Mouse (Mus musculus): ENCODE results near the gene Kcnj8.
A peak's percentile ranks its signal among the peaks of the same experiment; 100 is the strongest.
"Not testable (repeated sequence)": the region's sequence is repeated elsewhere in the genome, so short reads cannot be mapped to it uniquely, and the experiment has no call there.

Kcnj8 gene

DNA sequence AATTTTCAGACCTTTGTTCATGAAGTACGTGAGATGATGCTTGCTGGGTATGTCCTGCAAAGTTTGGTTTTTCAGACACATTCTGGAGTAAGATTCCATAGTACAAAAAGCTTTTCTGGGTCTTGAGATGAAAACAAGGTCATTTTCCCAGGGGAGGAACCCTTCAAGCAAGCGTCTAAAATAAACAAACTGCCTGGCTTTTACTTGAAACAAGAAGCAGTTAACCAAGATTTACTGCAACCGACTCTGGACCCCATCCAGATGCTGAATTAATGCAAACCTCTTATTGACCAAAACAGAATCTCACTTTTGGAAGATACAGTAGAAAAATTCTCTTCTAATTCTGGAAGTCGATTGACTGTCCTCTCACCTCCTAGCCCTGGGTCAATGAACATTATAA lies 20.5 kb downstream of the Kcnj8 start:
- no peak for DNase-seq (ENCODE audit: low read depth, low spot score)

DNA sequence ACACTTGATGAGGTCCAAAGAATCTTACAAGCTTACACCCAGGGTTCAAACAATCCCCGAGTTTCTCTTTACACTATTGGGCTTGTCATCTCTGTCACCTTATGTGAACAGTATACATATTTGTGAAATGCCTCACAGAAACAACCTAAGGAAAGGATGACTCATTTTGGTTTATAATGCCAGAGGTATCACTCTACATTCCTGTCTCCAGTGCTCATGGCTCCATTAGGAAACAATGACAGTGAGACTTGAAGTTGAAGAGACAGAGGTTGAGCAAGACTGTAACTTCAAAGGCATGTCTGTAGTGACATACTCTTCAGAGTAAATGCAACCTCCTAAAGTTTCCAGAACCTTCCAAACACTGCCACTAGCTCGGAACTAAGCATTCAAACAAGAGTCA lies 23.0 kb downstream of the Kcnj8 start:
- DNase-seq (ENCODE audit: low read depth, low spot score) = no peak

DNA sequence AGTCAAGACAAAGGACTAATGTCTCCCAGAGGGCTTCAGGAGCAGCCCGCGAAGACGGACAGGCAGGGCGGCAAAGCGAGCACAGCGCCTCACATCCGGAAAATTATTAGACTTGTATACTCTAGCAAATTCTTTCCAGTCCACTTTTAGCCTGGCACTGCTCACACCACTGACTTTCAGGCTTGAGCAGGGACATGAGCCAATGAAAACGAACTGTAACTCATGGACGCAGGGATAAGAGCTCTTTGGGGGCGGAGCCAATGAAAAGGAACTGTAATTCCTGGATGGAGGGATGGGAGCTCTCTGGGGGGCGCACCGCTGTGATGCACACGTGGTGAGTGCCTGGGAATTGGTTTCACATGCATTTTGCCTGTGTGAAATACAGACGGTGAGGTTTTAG lies 26.3 kb downstream of the Kcnj8 start:
- peak; percentile 20 for DNase-seq (ENCODE audit: low read depth, low spot score)

DNA sequence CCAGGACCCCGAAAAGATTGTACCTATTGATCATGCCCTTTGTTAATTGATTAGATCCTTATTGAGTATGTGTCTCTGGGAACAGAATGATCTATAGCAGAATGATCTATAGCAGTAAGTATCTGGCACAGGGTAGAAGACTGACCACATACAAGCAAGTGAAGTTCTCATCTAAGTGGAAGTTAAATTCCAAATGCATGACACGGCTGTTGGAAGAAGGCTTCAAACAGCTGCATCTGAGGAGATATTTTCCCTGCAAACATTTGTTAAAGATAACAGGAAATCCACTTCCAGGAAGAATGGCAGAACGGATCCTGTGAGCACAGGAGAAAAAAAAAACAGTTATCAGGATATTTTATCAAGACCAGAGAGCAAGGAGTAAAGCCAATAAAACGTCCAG lies 27.8 kb downstream of the Kcnj8 start:
- DNase-seq (ENCODE audit: low read depth, low spot score) = no peak

DNA sequence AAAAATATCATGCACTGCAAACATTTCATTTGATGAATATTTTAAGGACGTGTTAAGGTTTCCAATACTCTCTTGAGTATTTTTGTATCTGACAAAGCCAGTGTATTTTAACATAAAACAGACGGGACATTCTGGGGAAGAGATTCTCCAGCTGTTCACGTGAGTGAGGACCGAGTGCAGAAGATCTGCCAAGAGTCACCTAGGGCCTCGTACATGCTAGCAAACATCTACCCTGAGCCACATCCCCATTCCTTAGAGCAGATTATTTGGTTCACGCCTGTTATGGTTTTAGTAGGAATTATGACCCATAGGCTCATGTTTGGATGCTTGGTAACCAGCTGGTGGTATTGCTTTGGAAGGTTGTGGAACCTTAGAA lies 28.6 kb downstream of the Kcnj8 start:
- no peak for DNase-seq (ENCODE audit: low read depth, low spot score)

DNA sequence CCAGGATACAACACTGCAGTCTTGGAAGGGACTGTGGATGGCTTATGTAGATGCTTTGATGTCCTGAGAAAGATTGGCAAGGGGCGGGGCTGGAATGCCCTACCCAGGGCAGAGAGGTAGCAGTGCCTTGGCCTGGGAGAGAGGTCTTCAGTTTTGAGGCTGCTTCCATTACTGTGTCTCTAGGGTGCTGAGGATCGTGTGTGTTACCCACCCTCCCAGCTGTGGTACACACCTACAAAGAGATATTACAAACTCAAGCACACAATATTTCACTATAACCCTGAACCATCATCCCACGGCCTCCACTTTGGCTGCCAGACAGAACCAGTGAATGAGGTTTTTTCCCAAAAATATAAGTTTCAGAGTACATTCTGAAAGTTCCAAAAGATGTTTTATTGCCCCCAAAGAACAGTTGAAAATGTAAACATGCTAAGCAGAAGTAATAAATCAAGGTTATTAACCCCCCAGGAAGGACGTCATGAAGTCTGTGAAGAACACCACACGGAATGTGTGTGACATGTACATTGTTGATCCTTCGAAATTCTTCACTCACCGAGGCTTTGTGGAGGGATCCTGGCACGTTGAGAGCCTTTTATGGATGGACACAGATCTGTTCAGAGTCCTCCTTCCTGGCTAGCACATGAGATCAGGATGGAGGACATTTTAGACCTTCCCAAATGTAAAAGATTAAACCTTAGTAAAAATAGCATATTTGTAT lies 29.2 kb downstream of the Kcnj8 start:
- no peak for DNase-seq (ENCODE audit: low read depth, low spot score)

DNA sequence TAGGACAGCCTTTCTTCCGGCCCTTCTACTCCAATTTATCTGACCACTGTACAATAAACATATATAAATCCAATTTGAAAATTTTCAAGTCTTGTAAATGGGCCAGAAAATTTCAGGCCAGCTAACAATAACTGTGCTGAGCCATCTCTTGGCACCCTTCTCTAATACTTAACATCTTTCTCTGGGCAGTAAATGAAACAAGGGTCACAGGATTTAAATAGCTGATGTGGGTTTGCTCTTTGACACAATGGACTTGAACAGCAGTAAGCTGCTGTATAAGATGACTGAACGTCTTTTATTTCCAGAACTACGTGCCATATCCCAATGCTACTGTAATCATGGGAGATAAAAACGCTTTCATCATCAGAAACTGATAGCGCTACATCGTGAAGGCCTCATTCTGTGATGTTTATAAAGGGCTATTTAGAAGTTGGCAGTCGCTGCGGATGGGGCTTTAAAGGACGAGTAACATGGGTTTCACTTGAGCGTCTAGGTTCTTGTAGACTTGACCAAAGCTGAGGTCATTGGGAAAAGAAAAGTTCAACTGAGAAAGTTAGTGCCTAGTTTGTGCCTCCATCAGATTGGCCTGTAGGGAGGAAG lies 30.8 kb downstream of the Kcnj8 start:
- no peak for DNase-seq (ENCODE audit: low read depth, low spot score)

DNA sequence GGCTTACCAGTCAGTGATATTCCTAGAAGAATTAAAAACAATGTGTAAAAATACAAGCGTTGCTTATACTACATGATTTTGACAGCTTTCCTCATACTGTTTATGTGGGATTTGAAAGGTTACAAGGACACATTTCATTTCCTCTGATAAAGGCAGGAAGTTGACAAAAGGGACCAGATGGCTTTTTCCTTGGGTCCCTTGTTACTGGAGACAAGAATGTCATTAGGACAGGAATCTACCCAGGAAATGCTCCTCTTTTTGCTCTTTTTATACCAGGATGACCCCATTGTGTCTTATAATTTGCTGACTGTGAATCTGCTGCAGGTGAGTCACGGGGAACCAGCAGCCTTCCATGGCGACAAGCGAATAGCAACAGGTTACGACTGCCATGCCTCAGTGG lies 31.3 kb downstream of the Kcnj8 start:
- no peak for DNase-seq (ENCODE audit: low read depth, low spot score)

DNA sequence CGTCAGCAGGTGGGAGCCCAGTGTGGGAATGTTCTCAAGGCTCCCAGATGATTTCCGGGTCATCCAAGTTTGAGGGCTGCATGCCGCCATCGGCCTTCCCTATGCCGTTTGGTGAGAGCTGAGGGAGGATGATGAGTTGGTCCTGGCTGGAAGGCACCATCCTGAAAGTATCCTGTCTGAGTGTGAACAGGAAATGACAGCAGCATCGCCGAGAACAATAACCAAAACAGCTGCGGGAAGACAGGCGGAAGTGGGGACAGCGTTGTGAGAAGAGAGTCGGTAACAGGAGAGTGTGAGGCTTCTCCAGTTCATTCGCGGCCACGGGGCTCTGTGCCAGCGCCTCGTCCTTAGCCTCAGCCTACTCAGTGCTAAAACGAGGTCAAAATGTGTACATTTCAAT lies 32.9 kb downstream of the Kcnj8 start:
- DNase-seq (ENCODE audit: low read depth, low spot score) = no peak

DNA sequence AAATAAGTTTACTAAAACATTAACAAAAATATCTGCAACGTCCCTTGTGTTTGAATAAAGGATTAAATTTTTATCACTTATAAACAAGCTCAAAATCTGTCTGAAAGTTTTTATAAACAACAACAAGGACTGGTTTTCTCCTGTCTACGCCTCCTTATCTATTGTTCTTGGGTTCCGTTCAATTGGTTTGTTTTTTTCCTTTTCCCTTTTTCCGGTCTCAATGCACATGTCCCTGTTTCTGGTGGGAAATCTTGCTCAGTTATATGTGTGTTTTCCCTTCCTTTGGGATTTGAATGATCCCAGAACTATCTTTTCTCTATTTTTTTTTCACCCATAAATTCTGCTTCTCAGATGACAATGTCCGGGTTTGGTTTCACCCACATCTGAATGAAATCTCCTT lies 38.0 kb downstream of the Kcnj8 start:
- no peak for DNase-seq (ENCODE audit: low read depth, low spot score)

DNA sequence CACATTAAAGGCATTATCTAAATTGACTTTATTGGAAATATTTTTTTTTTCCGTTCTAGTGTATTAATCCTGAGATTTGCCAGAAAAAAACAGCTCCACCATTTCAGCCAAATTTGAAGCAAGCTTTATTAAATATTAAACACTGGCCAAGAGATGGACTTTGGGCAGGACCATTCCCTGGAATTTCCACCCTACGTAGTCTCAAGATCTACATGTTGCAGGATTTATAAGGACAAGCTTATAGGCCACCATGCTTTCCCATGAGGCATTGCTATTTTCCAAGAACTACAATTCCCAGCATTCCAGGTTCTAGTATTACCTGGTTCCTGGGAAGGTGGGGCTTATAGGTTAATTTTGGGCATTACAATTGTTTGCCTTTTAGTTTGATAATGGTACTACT lies 38.7 kb downstream of the Kcnj8 start:
- DNase-seq (ENCODE audit: low read depth, low spot score) = no peak

DNA sequence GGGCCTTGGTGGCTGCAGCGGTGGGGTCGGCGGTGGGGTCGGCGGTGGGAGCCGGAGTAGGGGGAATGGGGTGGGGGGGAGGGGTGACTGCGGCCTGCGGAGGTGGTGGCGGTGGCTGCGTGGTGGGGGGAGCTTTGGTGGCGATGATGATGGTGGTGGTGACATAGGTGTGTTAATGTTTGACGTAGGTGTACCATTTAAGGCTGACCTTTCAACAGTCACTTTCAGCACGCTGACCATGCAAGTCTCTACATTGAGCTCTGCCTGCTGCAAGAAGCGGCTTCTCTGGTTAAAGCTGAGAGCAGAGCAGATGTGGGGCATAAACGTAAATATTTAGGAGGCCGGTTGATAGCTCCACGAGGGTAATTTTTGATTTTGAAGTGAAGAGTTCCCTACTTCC lies 39.3 kb downstream of the Kcnj8 start:
- no peak for DNase-seq (ENCODE audit: low read depth, low spot score)

DNA sequence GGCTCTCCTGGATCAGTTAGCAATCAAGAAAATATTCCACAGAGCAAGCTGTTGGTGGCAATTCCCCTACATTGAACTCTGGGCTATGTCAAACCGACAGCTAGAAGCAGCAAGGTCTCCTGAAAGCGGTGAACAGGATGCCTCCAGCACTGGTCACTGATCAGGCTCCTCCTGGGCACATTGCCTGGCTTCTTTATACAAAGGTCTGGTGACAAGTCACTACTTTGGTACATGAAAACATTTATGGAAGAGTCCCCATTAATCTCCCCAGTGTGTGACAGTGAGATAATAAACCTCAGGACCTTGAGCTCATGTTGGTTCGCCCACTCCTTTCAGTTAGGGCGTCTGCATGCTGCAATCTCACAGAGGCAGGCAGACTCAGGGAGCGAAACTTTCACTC lies 41.0 kb downstream of the Kcnj8 start:
- DNase-seq (ENCODE audit: low read depth, low spot score) = no peak

DNA sequence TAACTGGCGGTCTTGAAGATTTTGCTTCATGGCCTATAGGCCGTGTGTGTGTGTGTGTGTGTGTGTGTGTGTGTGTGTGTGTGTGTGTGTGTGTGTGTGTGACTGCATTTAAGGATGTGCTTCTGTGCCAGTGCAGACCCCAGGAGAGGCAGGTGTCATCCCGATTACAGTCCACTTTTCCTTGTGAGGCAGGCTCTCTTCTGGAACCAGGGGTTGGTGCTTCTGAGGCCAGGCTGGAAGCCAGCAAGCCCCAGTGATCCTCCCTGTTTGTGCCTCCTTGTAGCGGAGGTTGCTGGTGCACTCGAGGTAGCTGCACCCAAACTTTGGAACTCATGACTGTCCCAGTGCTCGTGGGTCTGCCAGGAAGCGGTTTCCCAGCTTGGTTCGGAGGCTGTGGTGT lies 41.7 kb downstream of the Kcnj8 start:
- DNase-seq (ENCODE audit: low read depth, low spot score) = no peak

DNA sequence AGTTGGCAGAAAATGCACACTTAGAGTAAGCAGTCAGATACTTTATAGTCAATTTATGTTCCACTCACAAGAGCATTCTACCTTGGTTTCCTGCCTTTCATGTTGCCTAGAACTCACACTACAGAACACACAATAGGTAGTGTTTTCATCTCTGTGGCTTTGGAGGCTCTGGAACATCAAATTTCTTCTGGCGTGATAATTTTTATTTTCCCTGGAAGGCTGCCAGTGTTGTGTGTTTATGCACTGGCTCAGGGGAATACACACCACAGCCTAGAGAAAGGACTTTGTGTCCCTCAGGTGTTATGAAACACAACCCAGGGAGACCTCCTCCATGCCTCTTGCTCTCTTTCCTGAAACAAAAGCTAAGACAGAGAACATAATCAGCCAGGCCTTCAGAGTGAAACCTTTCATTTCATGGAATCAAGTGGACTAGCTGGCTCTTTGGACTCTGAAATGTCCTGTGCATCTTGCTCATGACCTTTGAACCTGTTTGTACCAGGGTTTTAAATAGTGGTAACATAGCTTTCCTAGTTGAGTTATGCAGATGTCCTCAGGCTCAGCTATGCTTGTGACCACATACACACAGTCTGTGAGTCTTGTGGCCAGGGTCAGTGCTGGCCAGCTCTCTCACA lies 43.4 kb downstream of the Kcnj8 start:
- DNase-seq (ENCODE audit: low read depth, low spot score) = no peak

DNA sequence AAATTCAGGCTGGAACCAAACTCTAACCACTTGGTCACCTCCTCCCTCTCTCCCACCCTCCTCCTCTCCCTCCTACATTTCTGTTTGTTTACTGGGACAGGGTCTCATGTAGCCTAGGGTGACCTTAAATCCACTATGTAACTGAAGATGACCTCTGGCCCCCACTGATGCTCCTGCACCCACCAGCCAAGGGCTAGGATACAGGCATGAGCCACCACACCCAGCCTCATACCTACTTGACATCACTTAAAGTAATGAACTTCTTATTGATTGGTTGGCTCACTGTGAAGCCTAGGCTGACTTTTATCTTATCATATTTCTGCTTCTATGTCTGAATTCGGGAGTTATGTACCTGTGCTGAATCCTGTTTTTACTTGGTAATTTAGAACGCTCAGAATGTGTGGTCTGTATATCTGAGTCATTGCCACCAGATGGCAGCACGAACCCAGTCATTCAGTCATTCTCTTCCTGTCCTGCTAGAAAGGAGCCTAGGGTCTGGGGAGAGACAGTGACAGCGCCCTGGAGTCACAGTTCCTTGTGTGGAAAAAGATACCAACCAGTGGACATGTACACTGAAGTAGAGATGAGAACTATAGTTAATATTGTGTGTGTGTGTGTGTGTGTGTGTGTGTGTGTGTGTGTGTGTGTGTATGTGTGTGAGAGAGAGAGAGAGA lies 46.6 kb downstream of the Kcnj8 start:
- DNase-seq (ENCODE audit: low read depth, low spot score) = peak; percentile 72

DNA sequence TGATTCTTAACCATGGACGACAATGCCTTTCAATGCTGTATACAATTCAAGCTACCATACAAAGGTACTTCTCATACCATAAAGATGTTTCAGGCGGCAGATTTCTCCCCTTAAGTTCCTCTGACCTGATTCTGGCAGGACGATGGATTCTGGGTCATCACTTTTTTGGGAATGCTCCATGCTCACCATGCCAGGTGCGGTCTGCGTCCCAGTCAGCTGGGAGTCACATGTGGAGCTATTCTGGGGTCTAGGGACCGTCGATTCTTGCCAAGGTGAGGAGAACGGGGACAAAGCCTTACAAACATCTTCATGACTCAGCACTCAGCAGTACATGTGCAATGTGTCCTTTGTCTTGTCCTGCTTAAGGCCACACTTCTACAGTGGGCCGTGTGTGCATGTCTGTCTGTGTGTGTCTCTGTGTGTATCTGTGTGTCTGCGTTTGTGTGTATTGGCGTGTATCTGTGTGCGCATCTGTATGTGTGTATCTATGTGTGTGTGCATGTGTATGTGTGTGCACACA lies 49.8 kb downstream of the Kcnj8 start:
- DNase-seq (ENCODE audit: low read depth, low spot score) = no peak

DNA sequence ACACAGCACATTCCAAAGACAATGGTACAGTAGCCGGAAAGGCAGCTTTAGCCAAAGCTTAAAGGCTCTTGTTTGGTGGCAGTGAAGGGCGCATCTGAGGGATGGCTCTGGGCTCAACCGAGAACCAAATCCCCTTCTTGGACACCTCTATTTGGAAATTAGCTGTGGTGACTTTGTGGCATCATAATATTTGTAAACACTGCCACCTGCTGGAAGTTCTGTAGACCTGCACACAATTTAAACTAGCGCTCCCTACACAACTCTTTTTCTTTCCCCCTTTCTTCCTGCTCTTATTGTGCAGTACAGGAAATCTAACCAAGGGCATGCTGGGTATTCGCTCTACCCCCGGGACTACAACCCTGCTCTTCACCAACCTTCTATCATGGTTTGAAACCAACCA lies 52.3 kb downstream of the Kcnj8 start:
- peak; percentile 77 for DNase-seq (ENCODE audit: low read depth, low spot score)

DNA sequence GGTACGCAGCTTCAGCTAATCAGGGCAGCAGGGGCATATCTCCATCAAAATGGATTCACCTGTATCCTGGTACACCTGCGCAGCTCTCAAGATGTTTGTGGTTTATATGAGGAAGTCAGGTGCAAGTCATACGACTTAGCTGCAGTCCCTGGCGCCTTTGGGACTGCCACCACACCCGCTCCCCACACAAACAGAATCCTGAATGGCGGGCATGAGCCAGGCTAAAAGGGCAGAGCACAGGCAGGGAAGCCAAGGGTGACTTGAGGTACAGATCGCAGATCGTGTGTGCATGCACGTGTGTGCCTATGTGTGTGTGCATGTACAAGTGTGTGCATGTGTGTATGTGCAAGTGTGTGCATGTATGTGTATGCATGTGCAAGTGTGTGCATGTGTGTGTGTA lies 56.0 kb downstream of the Kcnj8 start:
- DNase-seq (ENCODE audit: low read depth, low spot score) = not testable (repeated sequence)

DNA sequence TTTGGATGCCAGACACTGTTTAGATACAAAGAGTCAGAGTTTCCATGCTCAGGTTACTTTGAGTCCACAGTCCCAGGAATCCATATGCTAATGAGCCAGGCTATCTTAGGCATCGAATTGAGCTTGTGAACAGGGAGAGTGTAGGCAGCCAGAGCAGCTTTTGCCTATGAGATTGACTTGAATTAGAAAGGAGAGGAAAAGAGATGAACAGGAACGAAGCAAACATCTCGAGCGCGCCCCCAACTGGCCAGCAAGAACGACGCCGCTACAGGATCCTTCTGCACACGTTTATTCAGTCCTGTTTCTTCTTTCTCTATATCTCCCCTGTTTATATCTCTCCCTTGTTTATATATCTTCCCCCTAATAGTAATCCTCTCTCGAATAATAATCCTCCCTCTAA lies 56.5 kb downstream of the Kcnj8 start:
- no peak for DNase-seq (ENCODE audit: low read depth, low spot score)

Data from mesoderm, embryonic 11.5 days (tissue).